Mouse (Mus musculus) neural tube, embryonic 10.5 days (tissue): ENCODE data around the gene Adamtsl1.

Experiments used
- DNase-seq: peaks from one replicate; pipeline ENCODE4 v3.0.0-alpha.2; 2017; ENCODE audit warnings: low spot score; ENCODE audit errors: extremely low spot score

The Adamtsl1 gene

GRCm38 (mm10) chr4:85672290-85672689 lies 158.3 kb downstream of the Adamtsl1 start:
- DNase-seq: no peak

- DNase-seq: no peak
These were observed 163.6 kb downstream of the Adamtsl1 start for GRCm38 (mm10) chr4:85677621-85678020.

- DNase-seq: no peak
These were observed 172.2 kb downstream of the Adamtsl1 start for GRCm38 (mm10) chr4:85686160-85686559.

GRCm38 (mm10) chr4:85695237-85695636 lies 181.3 kb downstream of the Adamtsl1 start:
- no peak for DNase-seq

- DNase-seq: peak; percentile 26
These were observed 193.5 kb downstream of the Adamtsl1 start for GRCm38 (mm10) chr4:85707352-85708057.

- no peak for DNase-seq
These were observed 195.7 kb downstream of the Adamtsl1 start for GRCm38 (mm10) chr4:85709636-85710035.

GRCm38 (mm10) chr4:85724999-85725398 lies 211.0 kb downstream of the Adamtsl1 start:
- no peak for DNase-seq

GRCm38 (mm10) chr4:85727731-85728130 lies 213.8 kb downstream of the Adamtsl1 start:
- no peak for DNase-seq

GRCm38 (mm10) chr4:85728416-85728815 lies 214.4 kb downstream of the Adamtsl1 start:
- no peak for DNase-seq

- no peak for DNase-seq
These were observed 226.5 kb downstream of the Adamtsl1 start for GRCm38 (mm10) chr4:85740478-85740877.

GRCm38 (mm10) chr4:85741825-85742391 lies 227.9 kb downstream of the Adamtsl1 start:
- no peak for DNase-seq

- DNase-seq: no peak
These were observed 229.5 kb downstream of the Adamtsl1 start for GRCm38 (mm10) chr4:85743427-85743826.

GRCm38 (mm10) chr4:85762684-85763083 lies 248.7 kb downstream of the Adamtsl1 start:
- DNase-seq: no peak

GRCm38 (mm10) chr4:85763161-85764014 lies 249.4 kb downstream of the Adamtsl1 start:
- no peak for DNase-seq

GRCm38 (mm10) chr4:85764015-85764450 lies 250.1 kb downstream of the Adamtsl1 start:
- no peak for DNase-seq

- no peak for DNase-seq
These were observed 250.5 kb downstream of the Adamtsl1 start for GRCm38 (mm10) chr4:85764476-85764875.

- DNase-seq: no peak
These were observed 253.7 kb downstream of the Adamtsl1 start for GRCm38 (mm10) chr4:85767666-85768065.

- no peak for DNase-seq
These were observed 254.1 kb downstream of the Adamtsl1 start for GRCm38 (mm10) chr4:85768107-85768506.

- no peak for DNase-seq
These were observed 268.5 kb downstream of the Adamtsl1 start for GRCm38 (mm10) chr4:85782511-85782910.

GRCm38 (mm10) chr4:85783768-85784379 lies 269.9 kb downstream of the Adamtsl1 start:
- no peak for DNase-seq

- no peak for DNase-seq
These were observed 270.5 kb downstream of the Adamtsl1 start for GRCm38 (mm10) chr4:85784428-85784827.

GRCm38 (mm10) chr4:85790226-85790625 lies 276.3 kb downstream of the Adamtsl1 start:
- DNase-seq: no peak
